Mouse (Mus musculus) MEL (cell line): ENCODE data around the gene Hist2h4. TPM values are rescaled to one million over a fixed set of nuclear protein-coding genes. Genes with fewer than 3 reads are reported as not detected.
"Not testable (repeated sequence)": the region's sequence is repeated elsewhere in the genome, so short reads cannot be mapped to it uniquely, and the experiment has no call there.

Experiments used
- DNase-seq: peaks from one replicate; pipeline ENCODE4 v3.0.0; 2011; ENCODE audit warnings: low read depth, low spot score
- H3K27ac ChIP-seq: 2 replicates; pipeline ENCODE4 v1.5.1; 2012; ENCODE audit warnings: low read depth, mild to moderate bottlenecking, control low read depth, low read length, moderate library complexity; ENCODE audit not compliant: control insufficient read depth
- H3K27me3 ChIP-seq, 2 experiments: fragments of 150-350 bp in 1 of 2; sonication (generic) in 1 of 2; 2 replicates each; pipeline ENCODE4 v1.6.1; 2012; ENCODE audit warnings: low read length in 2 of 2, mild to moderate bottlenecking in 2 of 2, improper control_type of control experiment in 1 of 2, moderate library complexity in 1 of 2; ENCODE audit not compliant: insufficient read depth in 2 of 2, control insufficient read depth in 1 of 2
- H3K36me3 ChIP-seq, 2 experiments: 2 replicates each; pipeline ENCODE4 v1.6.1; 2012 to 2014; ENCODE audit warnings: low read length in 2 of 2, improper control_type of control experiment in 1 of 2, inconsistent platforms in 1 of 2, mild to moderate bottlenecking in 1 of 2; ENCODE audit not compliant: insufficient read depth in 2 of 2, control insufficient read depth in 1 of 2
- H3K4me1 ChIP-seq, 2 experiments: fragments of 150-350 bp in 1 of 2; sonication (generic) in 1 of 2; 2 replicates each; pipeline ENCODE4 v1.6.1; 2012; ENCODE audit warnings: low read length in 2 of 2, improper control_type of control experiment in 1 of 2, mild to moderate bottlenecking in 1 of 2; ENCODE audit not compliant: insufficient read depth in 2 of 2, control insufficient read depth in 1 of 2
- H3K4me3 ChIP-seq, 2 experiments: fragments of 150-350 bp in 1 of 2; sonication (generic) in 1 of 2; 2 replicates each; pipeline ENCODE4 v1.5.1; 2012; ENCODE audit warnings: low read depth in 2 of 2, low read length in 2 of 2, mild to moderate bottlenecking in 2 of 2, moderate library complexity in 2 of 2, control low read depth in 1 of 2, improper control_type of control experiment in 1 of 2; ENCODE audit not compliant: control insufficient read depth in 1 of 2, insufficient read depth in 1 of 2
- H3K79me2 ChIP-seq: 2 replicates; pipeline ENCODE4 v1.6.1; 2012; ENCODE audit warnings: mild to moderate bottlenecking, low read length, moderate library complexity; ENCODE audit not compliant: control insufficient read depth, poor library complexity, insufficient read depth
- H3K9ac ChIP-seq: 2 replicates; pipeline ENCODE4 v1.6.1; 2012; ENCODE audit warnings: low read depth, mild to moderate bottlenecking, control low read depth, low read length, moderate library complexity; ENCODE audit not compliant: control insufficient read depth, poor library complexity, severe bottlenecking
- H3K9me3 ChIP-seq: fragments of 150-350 bp; sonication (generic); replicated peaks from 2 replicates; pipeline ENCODE4 v1.6.1; 2012; ENCODE audit warnings: mild to moderate bottlenecking, low read length, improper control_type of control experiment, moderate library complexity; ENCODE audit not compliant: insufficient read depth
- BHLHE40 ChIP-seq: IDR thresholded peaks from 2 replicates; pipeline ENCODE4 v1.6.1; 2012; ENCODE audit warnings: low read depth, mild to moderate bottlenecking, inconsistent platforms, low read length, improper control_type of control experiment, borderline replicate concordance
- CHD1 ChIP-seq: IDR thresholded peaks from 2 replicates; pipeline ENCODE4 v1.6.1; 2012; ENCODE audit warnings: low read depth, mild to moderate bottlenecking, inconsistent platforms, low read length, improper control_type of control experiment
- CTCF ChIP-seq, 3 experiments: IDR thresholded peaks in 2 of 3; conservative IDR thresholded peaks in 1 of 3; 2 replicates each; pipeline ENCODE4 v1.5.1; 2011 to 2012; ENCODE audit warnings: low read length in 3 of 3, low read depth in 2 of 3, mild to moderate bottlenecking in 2 of 3, improper control_type of control experiment in 1 of 3, inconsistent platforms in 1 of 3, mixed read lengths in 1 of 3, moderate library complexity in 1 of 3; ENCODE audit not compliant: control insufficient read depth in 1 of 3, insufficient read depth in 1 of 3, poor library complexity in 1 of 3, severe bottlenecking in 1 of 3
- EP300 ChIP-seq, 2 experiments: IDR thresholded peaks; 2 replicates each; pipeline ENCODE4 v1.6.1; 2011; ENCODE audit warnings: improper control_type of control experiment in 2 of 2, low read length in 2 of 2, low read depth in 1 of 2, mild to moderate bottlenecking in 1 of 2
- ETS1 ChIP-seq: IDR thresholded peaks from 2 replicates; pipeline ENCODE4 v1.6.1; 2012; ENCODE audit warnings: low read depth, mild to moderate bottlenecking, inconsistent platforms, low read length, improper control_type of control experiment, moderate library complexity
- GABPA ChIP-seq: IDR thresholded peaks from 2 replicates; pipeline ENCODE4 v1.6.1; 2012; ENCODE audit warnings: low read depth, mild to moderate bottlenecking, inconsistent platforms, low read length, improper control_type of control experiment, moderate library complexity
- MAFK ChIP-seq: IDR thresholded peaks from 2 replicates; pipeline ENCODE4 v1.6.1; 2011; ENCODE audit warnings: low read depth, mild to moderate bottlenecking, low read length, improper control_type of control experiment, borderline replicate concordance
- MAX ChIP-seq: IDR thresholded peaks from 2 replicates; pipeline ENCODE4 v1.6.1; 2011; ENCODE audit warnings: low read length, improper control_type of control experiment
- MYB ChIP-seq: IDR thresholded peaks from 2 replicates; pipeline ENCODE4 v1.6.1; 2011; ENCODE audit warnings: mild to moderate bottlenecking, low read depth, low read length, improper control_type of control experiment
- MYC ChIP-seq: IDR thresholded peaks from 2 replicates; pipeline ENCODE4 v1.6.1; 2011; ENCODE audit warnings: low read depth, mild to moderate bottlenecking, low read length, improper control_type of control experiment, moderate library complexity
- NELFE ChIP-seq: IDR thresholded peaks from 2 replicates; pipeline ENCODE4 v1.6.1; 2011; ENCODE audit warnings: low read depth, low read length, improper control_type of control experiment
- POLR2AphosphoS5 ChIP-seq: IDR thresholded peaks from 2 replicates; pipeline ENCODE4 v1.6.1; 2012; ENCODE audit warnings: low read depth, borderline replicate concordance, mild to moderate bottlenecking, inconsistent platforms, low read length, moderate library complexity, mixed read lengths
- RAD21 ChIP-seq: IDR thresholded peaks from 2 replicates; pipeline ENCODE4 v1.6.1; 2011; ENCODE audit warnings: mild to moderate bottlenecking, low read depth, low read length, improper control_type of control experiment
- SMC3 ChIP-seq: IDR thresholded peaks from 2 replicates; pipeline ENCODE4 v1.6.1; 2011; ENCODE audit warnings: low read depth, low read length, improper control_type of control experiment
- TAL1 ChIP-seq: IDR thresholded peaks from 2 replicates; pipeline ENCODE4 v1.6.1; 2012; ENCODE audit warnings: mild to moderate bottlenecking, inconsistent platforms, low read length, moderate library complexity, mixed read lengths
- TCF12 ChIP-seq: IDR thresholded peaks from 2 replicates; pipeline ENCODE4 v1.6.1; 2014; ENCODE audit warnings: low read depth, mild to moderate bottlenecking, inconsistent platforms, low read length, improper control_type of control experiment, moderate library complexity
- UBTF ChIP-seq: IDR thresholded peaks from 2 replicates; pipeline ENCODE4 v1.6.1; 2012; ENCODE audit warnings: low read depth, mild to moderate bottlenecking, inconsistent platforms, low read length, improper control_type of control experiment, moderate library complexity, borderline replicate concordance; ENCODE audit not compliant: insufficient read depth
- ZC3H11A ChIP-seq: IDR thresholded peaks from 2 replicates; pipeline ENCODE4 v1.6.1; 2012; ENCODE audit warnings: low read depth, mild to moderate bottlenecking, inconsistent platforms, low read length, improper control_type of control experiment
- ZMIZ1 ChIP-seq: IDR thresholded peaks from 2 replicates; pipeline ENCODE4 v1.6.1; 2012; ENCODE audit warnings: low read depth, mild to moderate bottlenecking, inconsistent platforms, low read length, improper control_type of control experiment, moderate library complexity
- polyA plus RNA-seq, 2 experiments: library from polyadenylated mRNA; stranded (reverse) in 1 of 2; unstranded in 1 of 2; fragments of >175 nt in 1 of 2; fragments of >200 nt in 1 of 2; gene quantifications; 2 replicates each; pipeline versions ENCODE4 v1.2.1 to v1.2.4; 2012; ENCODE audit warnings: low replicate concordance in 2 of 2, low read depth in 1 of 2; ENCODE audit not compliant: insufficient read length in 2 of 2, insufficient read depth in 1 of 2, missing spikeins in 1 of 2
- total RNA-seq: library from RNA; depleted of rRNA; stranded (reverse); fragments of 300-350 nt; gene quantifications from 2 replicates; pipeline ENCODE4 v1.2.3, GENCODE M21; 2012

Hist2h4 gene
- total and polyA plus RNA-seq, 3 experiments = 1.5 to 195 TPM; not detected in 1

DNA sequence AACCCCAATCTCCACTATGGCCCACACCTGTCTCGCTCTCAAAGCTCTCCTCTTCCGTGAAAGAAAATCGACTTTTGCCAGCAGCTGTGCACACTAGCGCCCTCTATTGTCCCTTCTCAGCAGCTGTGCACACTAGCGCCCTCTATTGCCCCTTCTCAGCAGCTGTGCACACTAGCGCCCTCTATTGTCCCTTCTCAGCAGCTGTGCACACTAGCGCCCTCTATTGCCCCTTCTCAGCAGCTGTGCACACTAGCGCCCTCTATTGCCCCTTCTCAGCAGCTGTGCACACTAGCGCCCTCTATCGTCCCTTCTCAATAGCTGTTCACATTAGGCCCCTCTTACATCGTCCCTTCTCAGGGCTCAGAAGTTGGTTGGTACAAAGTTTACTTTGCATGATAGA lies 24.2 kb upstream of the Hist2h4 start:
- not testable (repeated sequence) for H3K27me3 ChIP-seq, H3K9ac ChIP-seq, H3K27ac ChIP-seq, H3K36me3 ChIP-seq, H3K79me2 ChIP-seq, H3K9me3 ChIP-seq, H3K4me1 ChIP-seq, H3K4me3 ChIP-seq
- TF ChIP-seq EP300 (IDR thresholded peaks at IDR 0.05; ENCODE audit: low read depth in 1 of 2, low read length in 2 of 2) = peak in 1 of 2 experiments; percentile 53; a peak in 1 of 4 replicates
- TF ChIP-seq CTCF (IDR thresholded peaks at IDR 0.05 in 2 of 3, conservative IDR thresholded peaks at IDR 0.05 in 1 of 3; ENCODE audit: control insufficient read depth in 1 of 3, insufficient read depth in 1 of 3, low read depth in 2 of 3, low read length in 3 of 3, poor library complexity in 1 of 3, severe bottlenecking in 1 of 3) = peak; percentile 46 to 94 (median 91); a peak in 5 of 6 replicates
- DNase-seq = peak; percentile 43

DNA sequence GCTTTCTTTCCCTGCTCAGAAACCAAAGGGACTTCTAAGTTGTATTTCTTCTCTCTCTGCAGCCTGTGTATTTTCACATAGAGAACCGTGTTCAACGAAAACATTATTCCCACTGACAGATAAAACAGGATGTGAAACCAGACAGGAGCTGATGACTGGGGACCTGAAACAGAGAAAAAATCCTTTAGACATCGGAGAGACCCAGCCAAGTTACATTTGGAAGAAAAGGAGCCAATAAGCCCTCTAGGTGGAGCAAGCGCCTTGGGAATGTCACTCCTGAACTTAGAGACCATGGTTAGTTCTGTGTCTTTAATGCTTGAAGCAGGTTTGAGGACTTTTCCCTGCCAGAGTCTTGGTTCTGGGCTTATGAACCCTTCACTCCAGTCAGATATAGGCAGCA lies 21.3 kb upstream of the Hist2h4 start:
- Histone ChIP-seq H3K27ac (no peak overlapping the region), H3K79me2 (no peaks in the 10 kb centered on the region), H3K4me1 (no peaks in the 10 kb centered on the region), H3K36me3 (no peaks in the 10 kb centered on the region), H3K9ac (no peak overlapping the region), H3K9me3 (no peaks in the 10 kb centered on the region), H3K27me3 (no peaks in the 10 kb centered on the region), H3K4me3 (no peak overlapping the region)
- DNase-seq = peak; percentile 53
- TF ChIP-seq ZC3H11A (peak; percentile 49), MYB (no peak), MAFK (no peak), CTCF (IDR thresholded peaks at IDR 0.05 in 2 of 3, conservative IDR thresholded peaks at IDR 0.05 in 1 of 3; ENCODE audit: control insufficient read depth in 1 of 3, insufficient read depth in 1 of 3, low read depth in 2 of 3, low read length in 3 of 3, poor library complexity in 1 of 3, severe bottlenecking in 1 of 3) (peak; percentile 25 to 67 (median 42); a peak in 5 of 6 replicates), SMC3 (peak; percentile 46), ETS1 (no peak), BHLHE40 (no peak), MAX (no peak), RAD21 (peak; percentile 75), TCF12 (no peak)

DNA sequence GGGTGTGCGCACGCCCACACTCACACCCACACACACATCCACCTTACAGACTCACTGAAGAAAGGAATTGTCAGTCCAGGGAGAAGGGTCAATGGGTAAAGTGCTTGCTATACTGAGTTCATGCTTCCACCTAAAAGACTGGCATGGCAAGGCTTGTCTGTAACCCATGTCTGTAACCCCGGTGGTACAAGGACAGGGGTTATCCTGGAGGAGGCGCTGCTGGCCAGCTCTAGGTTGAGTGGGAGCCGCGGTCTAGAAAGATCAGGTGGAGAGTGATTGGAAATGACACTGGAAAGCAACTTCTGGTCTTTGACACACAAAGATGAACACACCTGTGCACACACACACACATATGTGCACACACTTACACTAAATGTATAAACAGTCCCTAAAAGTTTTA lies 17.5 kb upstream of the Hist2h4 start:
- peaks cover 0 to 10% of the 10 kb centered on the region in 2 experiments; a peak in 2 of 4 replicates for H3K36me3 ChIP-seq
- no peak overlapping the region for H3K9ac ChIP-seq
- DNase-seq = peak; percentile 38
- no peak overlapping the region for H3K27ac ChIP-seq
- H3K4me1 ChIP-seq = peaks cover 2 to 13% of the 10 kb centered on the region in 2 experiments
- TF ChIP-seq EP300 (IDR thresholded peaks at IDR 0.05; ENCODE audit: low read depth in 1 of 2, low read length in 2 of 2) = no peak
- TF ChIP-seq SMC3 = peak; percentile 32; the same call in 1 of the 2 replicates
- no peak for TF ChIP-seq NELFE
- no peak for TF ChIP-seq TAL1
- TF ChIP-seq GABPA = no peak
- TF ChIP-seq POLR2AphosphoS5 = no peak
- peak; percentile 24 to 59 (median 54); a peak in 5 of 6 replicates for TF ChIP-seq CTCF (IDR thresholded peaks at IDR 0.05 in 2 of 3, conservative IDR thresholded peaks at IDR 0.05 in 1 of 3; ENCODE audit: control insufficient read depth in 1 of 3, insufficient read depth in 1 of 3, low read depth in 2 of 3, low read length in 3 of 3, poor library complexity in 1 of 3, severe bottlenecking in 1 of 3)
- TF ChIP-seq RAD21 = peak; percentile 53
- no peak for TF ChIP-seq UBTF
- TF ChIP-seq ETS1 = no peak
- no peak for TF ChIP-seq CHD1
- TF ChIP-seq MYC = no peak
- peak; percentile 35 for TF ChIP-seq ZC3H11A
- TF ChIP-seq ZMIZ1 = no peak
- no peaks in the 10 kb centered on the region for H3K9me3 ChIP-seq
- H3K79me2 ChIP-seq = no peaks in the 10 kb centered on the region; the same call in 1 of the 2 replicates
- no peaks in the 10 kb centered on the region for H3K27me3 ChIP-seq
- H3K4me3 ChIP-seq = no peak overlapping the region
